Mouse (Mus musculus) kidney, postnatal 14 days (tissue): ENCODE measurements around the gene Nhlh1.

Experiments
- DNase-seq: peaks from one replicate; pipeline ENCODE4 v3.0.0; 2022; ENCODE audit warnings: mixed read lengths

The Nhlh1 gene

GRCm38 (mm10) chr1:172015312-172015939, 41.9 kb downstream of the Nhlh1 start:
- no peak for DNase-seq

GRCm38 (mm10) chr1:172014771-172015170, 42.6 kb downstream of the Nhlh1 start:
- no peak for DNase-seq

DNA sequence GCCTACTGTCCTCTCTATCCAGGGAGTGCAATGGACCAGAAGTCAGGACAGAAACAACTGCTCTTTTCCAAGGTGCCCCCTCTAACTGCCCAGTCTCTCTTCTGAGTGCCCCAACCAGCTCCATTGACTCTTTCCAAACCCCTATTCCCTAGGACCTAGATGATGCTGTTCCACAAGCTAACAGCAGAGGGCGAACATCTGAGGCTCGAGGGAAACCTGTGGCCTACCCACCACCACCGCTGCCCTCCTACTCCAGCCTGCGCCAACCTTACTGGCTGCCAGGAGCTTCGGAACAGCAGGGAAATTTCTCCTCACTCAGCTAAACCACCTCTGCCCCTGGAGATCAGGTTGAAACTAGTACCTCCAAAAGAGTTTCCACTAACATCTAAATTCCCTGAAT, 45.3 kb downstream of the Nhlh1 start:
- DNase-seq, result peak; percentile 81

DNA sequence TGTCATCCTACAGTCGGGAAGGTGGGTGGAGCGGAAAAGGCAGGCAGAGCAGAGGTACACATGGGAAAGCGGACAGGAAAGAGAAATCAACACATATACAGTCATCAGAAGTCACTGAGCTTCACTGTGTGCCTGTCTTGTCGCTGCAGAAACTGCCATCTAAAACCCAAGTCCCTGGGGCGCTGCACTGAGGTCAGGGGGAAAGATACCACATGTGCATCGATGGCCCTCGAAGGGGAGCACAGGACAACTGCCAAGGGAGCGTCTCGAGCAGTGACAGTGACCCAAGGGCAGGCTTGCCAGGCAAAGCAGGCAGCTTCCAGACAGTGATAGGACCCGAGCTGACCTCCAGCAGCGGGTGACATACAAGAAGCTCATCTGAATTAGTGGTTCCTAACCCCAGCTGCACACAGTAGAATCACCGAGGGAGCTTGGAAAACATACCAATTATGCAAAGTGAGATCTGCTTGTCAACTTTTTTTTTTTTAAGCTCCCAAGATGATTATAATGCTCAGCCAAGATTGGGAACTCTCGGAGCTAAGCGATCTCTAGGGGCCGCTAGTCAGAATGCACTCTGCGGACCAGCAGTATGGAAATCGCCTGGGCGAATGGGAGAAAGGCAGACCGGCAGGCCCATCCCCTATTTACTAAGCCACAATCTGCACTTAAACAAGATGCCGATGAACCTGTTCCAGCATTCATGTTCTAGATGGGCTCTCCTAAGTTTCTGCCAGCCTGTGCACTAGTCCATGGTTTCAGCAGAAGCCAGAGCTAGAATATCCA, 47.1 kb downstream of the Nhlh1 start:
- no peak for DNase-seq

GRCm38 (mm10) chr1:172009406-172009805, 48.0 kb downstream of the Nhlh1 start:
- DNase-seq, result no peak

GRCm38 (mm10) chr1:172008351-172008750, 49.0 kb downstream of the Nhlh1 start:
- DNase-seq, result no peak

DNA sequence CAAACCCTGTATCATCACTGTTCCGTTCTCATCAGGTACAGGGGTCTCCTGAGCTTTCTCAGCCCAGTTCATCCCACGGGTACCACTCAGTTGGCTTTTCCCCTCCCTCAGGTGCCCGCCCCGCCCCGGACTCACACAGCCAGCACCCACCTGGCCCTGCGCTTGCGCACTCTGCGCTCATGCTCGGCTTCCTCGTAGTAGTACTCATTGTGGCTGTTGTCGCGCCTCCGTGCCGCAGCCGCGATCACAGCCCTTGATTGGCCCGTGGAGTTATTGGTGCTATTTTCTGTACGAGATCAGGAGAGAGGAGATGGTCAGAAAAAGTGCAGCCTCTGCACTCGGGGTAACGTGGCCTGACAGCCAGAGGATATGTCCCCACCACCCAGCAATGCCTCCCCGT, 49.6 kb downstream of the Nhlh1 start:
- no peak for DNase-seq
